20 mouse cellular contexts compared by ENCODE assay signal in genomic region chr6:26708880-26709279, GRCm38 (mm10).
DNase-seq lines count a peak whose midpoint lies in the region; ATAC-seq and TF ChIP-seq lines count a peak whose summit lies in the region.
"Had no signal": no experiment of that assay in that cellular context is flagged by ENCODE, and none has a peak within 500 bp of the region (broad histone marks: within the 10 kb centered on the region; RNA-seq: fewer than 3 reads in every experiment).

No protein-coding gene starts in this region.

- peak; percentile 33 for DNase-seq in hindbrain, embryonic 14.5 days (ENCODE audit: low spot score)
- DNase-seq in lung, embryonic 14.5 days, result peak; percentile 1
- DNase-seq in lung, postnatal 14 days, result no peak
- peak; percentile 53 for DNase-seq in brain, embryonic 14.5 days (ENCODE audit: low read depth)
- DNase-seq in cerebellum, postnatal 36 days, result no peak
- DNase-seq in urinary bladder, postnatal 10 days (ENCODE audit: low spot score), result no peak
- DNase-seq: adrenal gland, adult 8-10 months; adrenal gland, postnatal 36 days; cerebellum, adult 11-12 months; cerebellum, adult 9-11 months; gastrocnemius, postnatal 10 days; heart, adult 18-20 months; heart, postnatal 10 days; heart, postnatal 4 days had no signal

- no peak for ATAC-seq in hindbrain, embryonic 14.5 days (ENCODE audit: low FRiP score)
- ATAC-seq in hindbrain, embryonic 12.5 days (ENCODE audit: low FRiP score), result no peak
- no peak for ATAC-seq in lung, embryonic 14.5 days (ENCODE audit: insufficient read depth)
- ATAC-seq in intestine, postnatal 0 days, result peak; percentile 66
- ATAC-seq: inflammation-experienced regulatory T-cells, adult 6 months had no signal

- no peak overlapping the region for H3K9ac ChIP-seq in hindbrain, embryonic 14.5 days
- no peak overlapping the region for H3K9ac ChIP-seq in hindbrain, embryonic 12.5 days
- no peak overlapping the region for H3K9ac ChIP-seq in lung, embryonic 14.5 days
- H3K9ac ChIP-seq in intestine, postnatal 0 days (ENCODE audit: low read depth, low read length), result no peak overlapping the region
- H3K9ac ChIP-seq: forebrain, embryonic 12.5 days; hindbrain, embryonic 13.5 days had no signal

- no peak for TF ChIP-seq POLR2A in brain, embryonic 14.5 days (IDR thresholded peaks at IDR 0.05; ENCODE audit: borderline replicate concordance, extremely low read depth, insufficient read depth, insufficient read length, poor library complexity, severe bottlenecking)

- H3K4me3 ChIP-seq in hindbrain, embryonic 14.5 days (replicated peaks; ENCODE audit: low read length), result no peak overlapping the region
- no peak overlapping the region for H3K4me3 ChIP-seq in hindbrain, embryonic 12.5 days
- H3K4me3 ChIP-seq in lung, embryonic 14.5 days (ENCODE audit: low read depth, low read length), result no peak overlapping the region
- no peak overlapping the region for H3K4me3 ChIP-seq in intestine, postnatal 0 days (ENCODE audit: low read depth, low read length)
- H3K4me3 ChIP-seq: forebrain, embryonic 12.5 days; heart, embryonic 10.5 days; hindbrain, embryonic 13.5 days had no signal

- H3K4me1 ChIP-seq in hindbrain, embryonic 14.5 days (replicated peaks; ENCODE audit: control insufficient read depth, insufficient read depth, low read length), result no peaks in the 10 kb centered on the region
- H3K4me1 ChIP-seq in hindbrain, embryonic 12.5 days, result no peaks in the 10 kb centered on the region
- no peaks in the 10 kb centered on the region for H3K4me1 ChIP-seq in lung, embryonic 14.5 days (ENCODE audit: insufficient read depth)
- H3K4me1 ChIP-seq in intestine, postnatal 0 days (replicated peaks; ENCODE audit: control insufficient read depth, insufficient read depth, low read length), result no peaks in the 10 kb centered on the region
- H3K4me1 ChIP-seq: forebrain, embryonic 12.5 days; heart, embryonic 10.5 days had no signal

- WGBS in hindbrain, embryonic 14.5 days, result 59% methylated on average over 4 of the region's 4 CpGs
- WGBS in hindbrain, embryonic 12.5 days, result 84% methylated on average over 4 of the region's 4 CpGs
- 62% methylated on average over 4 of the region's 4 CpGs for WGBS in lung, embryonic 14.5 days
- 33% methylated on average over 4 of the region's 4 CpGs for WGBS in intestine, postnatal 0 days

- H3K27me3 ChIP-seq in hindbrain, embryonic 14.5 days (ENCODE audit: control insufficient read depth, insufficient read depth, low read length), result no peaks in the 10 kb centered on the region
- H3K27me3 ChIP-seq in hindbrain, embryonic 12.5 days, result no peaks in the 10 kb centered on the region
- H3K27me3 ChIP-seq in lung, embryonic 14.5 days (ENCODE audit: insufficient read depth, low read length), result no peaks in the 10 kb centered on the region
- H3K27me3 ChIP-seq in intestine, postnatal 0 days (replicated peaks; ENCODE audit: control insufficient read depth, insufficient read depth, low read length), result no peaks in the 10 kb centered on the region
- H3K27me3 ChIP-seq: forebrain, embryonic 12.5 days; hindbrain, embryonic 13.5 days had no signal

- H3K36me3 ChIP-seq in hindbrain, embryonic 14.5 days (replicated peaks; ENCODE audit: control insufficient read depth, insufficient read depth), result no peaks in the 10 kb centered on the region
- no peaks in the 10 kb centered on the region for H3K36me3 ChIP-seq in hindbrain, embryonic 12.5 days
- H3K36me3 ChIP-seq in lung, embryonic 14.5 days (ENCODE audit: insufficient read depth), result no peaks in the 10 kb centered on the region
- no peaks in the 10 kb centered on the region for H3K36me3 ChIP-seq in intestine, postnatal 0 days (ENCODE audit: control insufficient read depth, insufficient read depth)
- H3K36me3 ChIP-seq: forebrain, embryonic 12.5 days; heart, embryonic 10.5 days; hindbrain, embryonic 13.5 days had no signal

- H3K27ac ChIP-seq in hindbrain, embryonic 14.5 days, result no peak overlapping the region
- H3K27ac ChIP-seq in hindbrain, embryonic 12.5 days, result no peak overlapping the region
- H3K27ac ChIP-seq in lung, embryonic 14.5 days (ENCODE audit: low read depth), result no peak overlapping the region
- H3K27ac ChIP-seq in intestine, postnatal 0 days (ENCODE audit: low read depth, low read length), result no peak overlapping the region
- H3K27ac ChIP-seq: forebrain, embryonic 12.5 days; heart, embryonic 10.5 days; hindbrain, embryonic 13.5 days had no signal

- no peak for TF ChIP-seq CTCF in lung, embryonic 14.5 days (IDR thresholded peaks at IDR 0.05; ENCODE audit: low read depth)
- TF ChIP-seq CTCF in brain, embryonic 14.5 days (IDR thresholded peaks at IDR 0.05; ENCODE audit: borderline replicate concordance, extremely low read depth, insufficient read depth, insufficient read length), result no peak
- TF ChIP-seq CTCF in intestine, postnatal 0 days (IDR thresholded peaks at IDR 0.05; ENCODE audit: low read depth), result no peak

- no peaks in the 10 kb centered on the region for H3K9me3 ChIP-seq in hindbrain, embryonic 14.5 days (ENCODE audit: control insufficient read depth, low read length)
- no peaks in the 10 kb centered on the region for H3K9me3 ChIP-seq in hindbrain, embryonic 12.5 days (replicated peaks)
- no peaks in the 10 kb centered on the region for H3K9me3 ChIP-seq in lung, embryonic 14.5 days (ENCODE audit: low read depth, low read length)
- H3K9me3 ChIP-seq in intestine, postnatal 0 days (ENCODE audit: control insufficient read depth), result no peaks in the 10 kb centered on the region
- H3K9me3 ChIP-seq: forebrain, embryonic 12.5 days; heart, embryonic 10.5 days; hindbrain, embryonic 13.5 days had no signal

- no peak overlapping the region for H3K4me2 ChIP-seq in hindbrain, embryonic 14.5 days (replicated peaks)
- H3K4me2 ChIP-seq in hindbrain, embryonic 12.5 days (replicated peaks), result no peak overlapping the region
- H3K4me2 ChIP-seq in lung, embryonic 14.5 days, result no peak overlapping the region
- H3K4me2 ChIP-seq in intestine, postnatal 0 days (replicated peaks; ENCODE audit: low read depth), result no peak overlapping the region
- H3K4me2 ChIP-seq: forebrain, embryonic 12.5 days; hindbrain, embryonic 13.5 days had no signal

Comparison
In these comparisons a context has a peak if more than half of its experiments do, and no peak if none do; other contexts are left out.
1. DNase-seq: peak in hindbrain, embryonic 14.5 days (single experiment), lung, embryonic 14.5 days (single experiment) and brain, embryonic 14.5 days (single experiment); none in lung, postnatal 14 days (single experiment), cerebellum, postnatal 36 days (0 of 2) and urinary bladder, postnatal 10 days (single experiment).